Mouse (Mus musculus): ENCODE results near the gene Gsta3.
"Not testable (repeated sequence)": the region's sequence is repeated elsewhere in the genome, so short reads cannot be mapped to it uniquely, and the experiment has no call there.

Gsta3 gene

DNA sequence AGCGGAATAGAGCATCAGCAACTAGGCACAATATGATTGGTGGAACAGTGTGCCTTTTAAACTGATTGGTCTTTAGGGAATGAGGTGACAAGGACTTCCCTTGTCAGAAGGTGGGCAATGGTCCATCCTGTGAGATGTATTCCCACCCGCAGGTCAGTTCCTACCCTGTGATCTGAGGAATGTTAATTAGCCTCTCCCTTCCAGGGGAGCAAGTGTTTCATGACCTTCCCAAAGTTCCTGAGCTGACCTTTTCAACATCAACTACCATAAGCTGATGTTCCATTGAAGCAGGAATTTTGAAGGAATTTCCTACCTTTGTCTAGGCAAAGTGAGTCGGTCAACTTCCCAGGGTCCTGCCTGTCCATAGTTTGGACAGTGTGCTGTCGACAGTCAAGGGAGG lies 13.5 kb downstream of the Gsta3 start:
- DNase-seq, result no peak

DNA sequence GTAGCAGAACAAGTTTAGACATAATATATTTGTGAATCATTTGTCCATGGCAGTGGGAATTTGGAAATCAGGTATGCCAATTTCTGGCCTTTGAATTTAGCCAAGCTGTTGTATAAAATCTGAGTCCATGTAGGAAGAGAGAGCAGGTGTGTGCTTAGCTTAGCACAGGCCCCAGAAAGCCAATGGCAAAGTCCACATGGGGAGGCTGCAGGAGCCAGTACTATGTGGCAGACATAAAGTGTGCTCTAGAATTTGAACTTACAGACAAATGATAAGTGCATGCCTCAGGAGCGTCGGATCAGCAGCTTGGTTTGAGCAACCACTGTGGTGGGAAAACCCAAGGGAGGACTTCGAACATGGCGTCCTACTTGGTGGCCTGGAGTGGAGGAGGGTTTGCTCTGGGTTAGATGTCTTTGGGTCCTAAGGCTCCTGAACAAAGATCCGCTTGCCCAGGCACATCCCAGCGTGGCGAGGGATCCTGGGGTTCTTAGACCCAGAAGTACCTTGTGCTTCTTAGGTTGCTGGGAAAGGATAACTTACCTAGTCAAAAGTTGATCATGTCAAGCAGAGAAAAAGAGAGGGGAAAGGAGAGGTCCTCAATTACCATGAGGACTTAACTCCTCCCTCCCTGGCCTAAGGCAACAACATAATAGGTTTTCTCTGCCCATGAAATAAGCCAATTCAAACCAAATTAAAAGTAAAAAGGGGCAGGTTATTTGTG lies 15.4 kb downstream of the Gsta3 start:
- DNase-seq, result no peak

DNA sequence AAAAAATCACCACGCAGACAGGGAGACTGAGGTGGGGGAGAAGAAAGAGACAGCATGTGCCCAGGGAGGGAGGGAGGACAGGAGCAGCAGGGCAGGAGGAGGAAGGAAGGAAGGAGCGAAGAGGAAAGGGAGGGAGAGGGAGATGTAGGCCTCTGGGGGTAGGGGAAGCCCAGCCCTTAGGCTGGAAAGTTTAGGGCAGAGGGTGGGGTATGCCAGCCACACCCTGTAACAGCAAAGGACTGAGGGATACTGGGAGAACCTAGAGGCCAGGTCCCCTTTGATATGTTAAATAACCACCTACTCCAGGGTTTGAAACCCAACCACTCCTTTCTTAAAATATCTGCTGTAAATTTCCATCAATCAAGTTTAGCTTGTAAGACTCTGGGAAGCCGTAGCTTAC lies 16.0 kb downstream of the Gsta3 start:
- DNase-seq, result no peak

DNA sequence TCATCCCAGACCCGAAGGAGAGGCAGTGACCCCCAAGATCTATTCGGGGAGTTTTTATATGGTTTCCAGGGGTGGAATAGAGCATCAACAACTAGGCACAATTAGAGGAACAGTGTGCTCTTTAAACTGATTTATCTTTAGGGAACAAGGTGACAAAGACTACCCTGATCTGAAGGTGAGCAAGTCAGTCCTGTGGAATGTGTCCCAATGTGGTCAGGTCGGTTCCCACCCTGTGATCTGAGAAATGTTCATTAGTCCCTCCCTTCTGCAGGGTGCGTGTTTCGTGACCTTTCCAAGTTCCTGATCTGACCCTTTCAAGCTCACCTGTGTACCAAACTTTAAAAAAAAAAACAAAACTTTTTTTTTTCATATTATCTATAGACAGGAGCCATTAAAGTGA lies 16.5 kb downstream of the Gsta3 start:
- no peak for DNase-seq

GRCm38 (mm10) chr1:21259981-21260380 lies 19.6 kb downstream of the Gsta3 start:
- DNase-seq, result not testable (repeated sequence)

DNA sequence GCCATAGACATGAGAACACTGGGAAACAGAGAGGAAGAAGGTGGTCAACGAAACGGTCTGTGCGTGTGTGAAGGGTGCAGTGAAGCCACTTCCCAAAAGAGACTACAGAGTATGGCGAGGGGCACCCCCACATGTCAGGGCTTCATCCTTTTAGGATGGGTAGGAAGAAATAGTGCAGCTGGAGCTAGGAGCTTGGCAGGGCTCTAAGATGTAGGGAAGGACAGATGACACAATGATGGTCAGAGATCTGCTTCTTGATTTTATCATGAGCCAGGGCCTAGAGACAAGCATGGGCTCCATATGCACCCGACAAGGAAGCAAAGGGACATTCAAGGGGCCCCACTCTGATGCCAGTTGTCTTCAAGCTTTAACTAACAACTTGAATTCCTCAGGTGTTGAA lies 22.0 kb downstream of the Gsta3 start:
- no peak for DNase-seq

- no peak for DNase-seq
These were observed 23.6 kb downstream of the Gsta3 start for GRCm38 (mm10) chr1:21263986-21264385.

GRCm38 (mm10) chr1:21264747-21265146 lies 24.4 kb downstream of the Gsta3 start:
- DNase-seq, result no peak

- no peak for DNase-seq
These were observed 26.4 kb downstream of the Gsta3 start for GRCm38 (mm10) chr1:21266766-21267165.

DNA sequence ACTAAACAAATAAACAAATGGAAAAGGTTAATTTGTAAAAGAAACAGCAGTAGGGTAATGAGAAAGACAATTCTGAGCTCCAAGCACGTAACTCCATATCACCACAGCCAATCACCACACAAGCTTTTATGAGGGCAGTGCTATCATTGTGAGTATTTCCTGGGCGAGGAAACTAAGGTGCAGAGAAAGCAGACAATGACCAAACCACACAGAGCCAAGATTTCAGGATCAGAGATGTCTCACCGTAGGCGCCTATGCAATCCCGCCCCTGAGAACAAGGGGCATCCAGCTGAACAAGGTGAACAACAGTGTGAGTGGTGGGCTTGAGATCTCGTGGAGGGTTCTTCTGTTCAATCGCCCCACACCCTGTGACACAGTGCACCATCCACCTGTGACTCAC lies 27.1 kb downstream of the Gsta3 start:
- not testable (repeated sequence) for DNase-seq

- DNase-seq, result peak; percentile 85 to 88
These were observed 31.1 kb downstream of the Gsta3 start for GRCm38 (mm10) chr1:21271343-21272055.

DNA sequence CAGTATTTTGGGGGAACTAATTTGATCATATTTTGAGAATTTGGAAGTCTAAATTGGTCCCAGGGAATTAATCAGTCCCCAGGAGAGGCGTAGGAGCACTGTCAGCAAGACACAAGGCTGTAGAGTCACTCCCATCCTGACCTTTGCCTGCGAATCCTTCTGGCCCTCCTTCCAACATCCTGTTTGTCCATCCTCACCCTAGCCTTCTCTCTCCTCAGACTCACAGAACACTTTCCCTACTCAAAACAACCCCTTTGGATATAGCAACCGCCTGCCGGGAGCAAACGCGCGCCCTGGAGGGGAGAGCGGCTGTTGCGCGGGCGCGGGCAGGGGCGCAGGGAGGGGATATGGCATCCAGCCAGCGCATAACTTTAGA lies 31.7 kb downstream of the Gsta3 start:
- DNase-seq, result peak; percentile 35 to 38

- DNase-seq, result no peak
These were observed 32.7 kb downstream of the Gsta3 start for GRCm38 (mm10) chr1:21273091-21273490.

DNA sequence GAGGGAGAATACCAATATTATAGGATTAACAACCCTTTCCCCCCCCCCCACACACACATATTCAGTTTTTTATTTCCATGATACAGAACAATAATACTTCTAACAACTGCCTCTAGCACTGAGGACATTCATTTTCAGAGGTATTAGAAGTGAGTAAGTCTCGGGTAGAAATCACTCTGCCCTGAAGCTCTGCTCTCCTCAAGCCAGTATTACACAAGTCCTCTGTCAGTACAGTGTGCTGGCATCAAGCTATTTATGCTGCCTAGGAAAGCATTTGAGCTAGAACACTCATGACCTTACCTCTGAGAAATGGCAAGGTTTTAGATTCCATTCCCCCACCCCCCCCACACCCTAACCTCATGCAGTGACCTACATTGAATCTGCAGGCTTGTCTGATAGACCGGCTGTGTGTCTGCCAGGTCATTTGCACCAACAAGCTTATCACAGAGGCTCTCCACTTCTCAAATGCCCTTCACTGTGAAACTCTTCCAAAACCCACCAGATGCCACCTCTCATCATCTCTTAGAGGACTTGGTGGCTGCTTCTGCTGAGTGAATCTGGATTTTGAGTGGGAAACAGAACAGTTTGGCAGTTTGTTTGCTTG lies 34.1 kb downstream of the Gsta3 start:
- no peak for DNase-seq

GRCm38 (mm10) chr1:21275366-21275765 lies 35.0 kb downstream of the Gsta3 start:
- DNase-seq, result not testable (repeated sequence)

GRCm38 (mm10) chr1:21276158-21276557 lies 35.8 kb downstream of the Gsta3 start:
- DNase-seq, result not testable (repeated sequence)

DNA sequence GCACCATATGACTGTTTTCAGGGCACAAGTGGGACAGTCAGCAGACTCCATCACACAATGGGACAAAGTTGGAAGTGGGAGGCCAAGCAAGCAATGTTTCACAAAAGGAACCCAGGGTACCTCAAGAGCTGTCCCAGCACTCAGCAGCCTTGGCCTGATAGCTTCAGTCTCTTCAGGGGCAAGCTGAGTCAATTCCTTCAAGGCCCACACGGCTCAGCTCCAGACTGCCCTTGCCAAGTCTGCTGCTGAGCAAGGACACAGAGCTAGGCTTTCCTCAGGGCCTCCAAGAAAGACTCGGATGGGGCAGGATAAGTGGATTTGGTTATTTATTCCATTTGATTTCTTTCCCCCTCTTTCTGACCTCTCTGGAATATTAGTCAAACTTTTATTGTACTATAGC lies 39.9 kb downstream of the Gsta3 start:
- no peak for DNase-seq

DNA sequence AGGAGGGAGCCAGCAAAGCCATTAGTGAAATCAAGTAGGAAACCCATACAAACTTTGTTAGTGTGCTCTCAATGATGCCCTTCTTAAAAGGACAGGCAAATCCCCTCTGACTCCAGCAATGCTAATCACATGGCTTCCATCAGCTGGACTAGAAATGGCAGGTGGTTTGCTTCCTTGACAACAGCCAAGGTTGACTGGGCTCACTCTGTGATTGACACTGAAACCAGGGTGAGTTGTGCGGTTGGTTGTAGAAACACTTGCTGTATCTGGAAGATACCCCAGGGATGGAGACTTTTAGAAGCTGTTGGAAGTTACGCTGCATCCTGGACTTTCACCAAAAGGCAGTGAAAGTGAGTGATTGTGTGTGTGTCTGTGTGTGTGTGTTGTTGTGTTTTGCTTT lies 44.3 kb downstream of the Gsta3 start:
- DNase-seq, result not testable (repeated sequence)

GRCm38 (mm10) chr1:21291394-21291793 lies 51.0 kb downstream of the Gsta3 start:
- no peak for DNase-seq

- DNase-seq, result no peak
These were observed 52.2 kb downstream of the Gsta3 start for GRCm38 (mm10) chr1:21292590-21292989.

- no peak for DNase-seq
These were observed 55.8 kb downstream of the Gsta3 start for GRCm38 (mm10) chr1:21296169-21296568.

DNA sequence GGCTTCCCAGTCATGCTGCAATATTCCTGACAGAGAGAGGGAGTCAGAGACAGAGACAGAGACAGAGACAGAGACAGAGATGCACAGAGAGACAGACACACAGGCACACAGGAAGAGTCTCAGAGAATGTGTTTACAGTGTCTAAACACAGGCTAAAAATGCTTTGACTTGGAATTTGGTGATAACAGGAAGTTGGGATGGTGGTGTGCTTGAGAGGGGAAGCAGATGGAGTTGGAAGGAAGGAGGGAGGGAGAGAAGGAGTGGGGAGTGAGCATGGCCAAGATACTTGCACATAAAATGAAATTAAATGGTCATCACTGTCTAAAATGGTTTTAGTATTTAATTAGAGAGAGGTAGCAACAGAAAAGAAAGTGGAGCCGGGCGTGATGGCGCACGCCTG lies 57.7 kb downstream of the Gsta3 start:
- no peak for DNase-seq

- DNase-seq, result no peak
These were observed 59.4 kb downstream of the Gsta3 start for GRCm38 (mm10) chr1:21299826-21300225.

DNA sequence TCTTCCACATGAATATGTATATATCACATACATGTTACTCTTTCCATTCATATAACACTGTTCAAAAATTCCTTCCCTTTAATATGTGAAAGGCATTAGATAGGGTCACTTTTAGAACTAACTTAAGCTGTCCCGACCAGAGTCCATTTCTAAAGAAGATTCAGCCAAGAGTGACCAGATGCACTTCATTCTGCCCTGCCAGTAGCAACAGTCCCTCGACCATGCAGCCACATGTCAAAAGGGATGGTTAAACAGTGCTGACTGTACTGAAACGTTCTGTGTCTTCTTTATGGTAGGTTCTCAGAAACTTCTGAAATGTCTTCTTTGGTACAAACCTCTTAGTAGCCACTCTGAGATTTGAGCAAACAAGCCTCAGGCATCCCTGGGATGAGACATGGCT lies 61.3 kb downstream of the Gsta3 start:
- no peak for DNase-seq
